Mouse (Mus musculus) liver, embryonic 18 days (tissue): ENCODE data around the gene Olfr414. TPM values are rescaled to one million over a fixed set of nuclear protein-coding genes. Genes with fewer than 3 reads are reported as not detected.

ENCODE experiments used
- polyA plus RNA-seq: library from polyadenylated mRNA; depleted of rRNA; stranded (reverse); fragments of >200 nt; gene quantifications from 2 replicates; pipeline ENCODE4 v1.2.3, GENCODE M21; 2012; rRNA removed

The Olfr414 gene
- 0.06 TPM in 1 of 2 replicates, not detected in the other for polyA plus RNA-seq

DNA sequence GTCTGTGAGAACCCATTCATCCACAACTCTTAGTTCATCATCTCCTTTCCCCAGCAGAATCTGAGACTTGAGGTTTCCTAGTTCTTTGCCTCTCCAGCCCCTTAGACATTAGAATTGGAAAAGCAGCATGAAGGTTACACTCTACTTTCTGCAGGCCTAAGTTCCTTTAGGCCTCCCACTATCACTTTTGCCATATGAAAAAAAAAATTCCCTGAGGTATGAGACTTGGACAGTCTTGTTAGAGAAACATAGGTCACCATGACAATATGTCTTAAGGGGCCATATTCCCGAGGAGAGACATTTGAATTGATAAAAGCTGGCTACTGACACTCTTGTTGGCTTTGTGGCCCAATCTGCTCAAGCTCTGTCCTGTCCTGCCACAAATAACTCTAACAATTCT is at the start of gene Olfr414:
Gene Olfr414 (plus strand): TSS at position 301 of the 400 bp plus-strand sequence.

GRCm38 (mm10) chr1:174390746-174391145 is 33.1 kb upstream of the Olfr414 start, which contains the start of gene Olfr248:
Olfr248 (plus strand) TSS chr1:174391046.

GRCm38 (mm10) chr1:174441782-174442181 is 17.9 kb downstream of the Olfr414 start, which contains the start of gene Olfr220:
Olfr220 (plus strand) TSS chr1:174442082.

Other genes with a start within 250 kb of the Olfr414 start
- gene Olfr419, start 172.0 kb upstream of the Olfr414 start, polyA plus RNA-seq: not detected in 2 replicates
- not detected in 2 replicates for gene Mptx1, start 93.5 kb upstream of the Olfr414 start, polyA plus RNA-seq
- not detected in 2 replicates for gene Olfr417, start 58.9 kb upstream of the Olfr414 start, polyA plus RNA-seq
- 0.05 TPM in 1 of 2 replicates, not detected in the other for gene Olfr248, start 33.0 kb upstream of the Olfr414 start, polyA plus RNA-seq
- gene Olfr220, start 18.0 kb downstream of the Olfr414 start, polyA plus RNA-seq: not detected in 2 replicates
- 0.05 and 0.07 TPM in 2 replicates for gene Fmn2, start 77.8 kb downstream of the Olfr414 start, polyA plus RNA-seq